Mouse (Mus musculus) mouse trophoblast stem cell (cell line): ENCODE results near the gene Cwf19l1.

Experiments used
- in situ Hi-C, 2 experiments: fragments of 300-500 bp; cut with MseI, MboI; formaldehyde crosslinking; loops; 2 replicates in 1 of 2; 3 replicates in 1 of 2; pipeline ENCODE4 v1.15.1; 2025

The Cwf19l1 gene

DNA sequence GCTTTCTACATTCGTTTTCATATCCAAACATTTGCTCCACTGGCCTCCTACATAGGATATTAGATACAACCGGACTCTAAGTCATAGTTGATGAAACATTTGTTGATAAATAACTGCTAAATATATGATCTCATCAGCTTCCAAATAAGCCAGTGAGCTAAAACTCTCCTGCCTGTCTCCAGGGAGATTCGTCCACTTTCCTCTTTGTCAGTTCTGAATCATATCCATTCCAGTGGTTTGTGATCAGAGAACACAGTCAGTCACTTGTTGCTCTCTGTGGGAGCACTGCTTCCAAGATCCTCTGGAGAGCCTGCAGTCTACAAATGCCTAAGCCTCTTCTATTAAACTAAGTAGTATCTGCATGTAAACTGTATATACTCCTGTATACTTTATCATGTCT is 75.5 kb downstream of the Cwf19l1 start:
- in situ Hi-C loops, result no loop called here
